Mouse (Mus musculus): ENCODE data around the gene Nckap1l. TPM values are rescaled to one million over a fixed set of nuclear protein-coding genes. Genes with fewer than 3 reads are reported as not detected.

Nckap1l gene
- total and polyA plus RNA-seq, 2 experiments from 2014 or later, result 1.7 to 4.5 TPM

DNA sequence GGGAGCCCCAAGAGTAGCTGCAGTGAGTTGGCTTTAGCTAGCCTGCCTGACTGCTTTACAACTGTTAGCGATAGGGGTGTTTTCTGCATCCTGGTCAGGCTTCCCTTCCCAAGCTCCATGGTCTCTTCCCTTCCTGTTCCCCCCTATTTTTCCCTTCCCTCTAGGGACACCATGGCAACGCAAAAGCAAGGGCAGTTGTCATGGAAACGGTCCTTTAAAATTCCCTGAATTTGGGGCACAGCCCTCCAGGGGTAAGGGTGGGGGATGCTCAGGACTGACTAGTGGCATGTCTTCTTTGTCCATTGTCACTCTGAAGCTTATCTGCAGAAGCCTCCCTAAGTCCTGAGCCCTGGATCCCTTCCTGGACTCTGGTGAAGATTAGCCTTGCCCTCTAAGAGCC lies 69.6 kb downstream of the Nckap1l start:
- TF ChIP-seq CTCF (IDR thresholded peaks at IDR 0.05; ENCODE audit: low read depth), result no peak
- no peaks in the 10 kb centered on the region for H3K27me3 ChIP-seq (ENCODE audit: insufficient read depth, low read length)
- no peak overlapping the region for H3K4me2 ChIP-seq (ENCODE audit: low read depth)
- DNase-seq (peak; percentile 68), ATAC-seq (peak; percentile 42)
- peaks cover 19% of the 10 kb centered on the region for H3K4me1 ChIP-seq (ENCODE audit: insufficient read depth)
- peaks cover 34% of the 10 kb centered on the region for H3K36me3 ChIP-seq (ENCODE audit: insufficient read depth)
- H3K27ac ChIP-seq (ENCODE audit: low read depth, low read length), result peak overlapping the region; percentile 73
- WGBS, result 28% methylated on average over 3 of the region's 3 CpGs
- H3K9me3 ChIP-seq (ENCODE audit: low read length), result no peaks in the 10 kb centered on the region
- H3K4me3 ChIP-seq (ENCODE audit: low read depth, low read length), result no peak overlapping the region
- H3K9ac ChIP-seq, result no peak overlapping the region

GRCm38 (mm10) chr15:103530372-103530771 lies 76.8 kb downstream of the Nckap1l start:
- H3K4me1 ChIP-seq (ENCODE audit: insufficient read depth), result no peaks in the 10 kb centered on the region
- ATAC-seq (peak; percentile 87), DNase-seq (peak; percentile 88)
- H3K36me3 ChIP-seq (ENCODE audit: insufficient read depth), result peaks cover 29% of the 10 kb centered on the region
- peak overlapping the region; percentile 45 for H3K27ac ChIP-seq (ENCODE audit: low read depth, low read length)
- H3K9ac ChIP-seq, result no peak overlapping the region
- H3K4me3 ChIP-seq (ENCODE audit: low read depth, low read length), result no peak overlapping the region
- H3K9me3 ChIP-seq (ENCODE audit: low read length), result no peaks in the 10 kb centered on the region
- 6% methylated on average over 5 of the region's 5 CpGs for WGBS
- no peaks in the 10 kb centered on the region for H3K27me3 ChIP-seq (ENCODE audit: insufficient read depth, low read length)
- no peak overlapping the region for H3K4me2 ChIP-seq (ENCODE audit: low read depth)
- TF ChIP-seq CTCF (IDR thresholded peaks at IDR 0.05; ENCODE audit: low read depth), result peak; percentile 96

DNA sequence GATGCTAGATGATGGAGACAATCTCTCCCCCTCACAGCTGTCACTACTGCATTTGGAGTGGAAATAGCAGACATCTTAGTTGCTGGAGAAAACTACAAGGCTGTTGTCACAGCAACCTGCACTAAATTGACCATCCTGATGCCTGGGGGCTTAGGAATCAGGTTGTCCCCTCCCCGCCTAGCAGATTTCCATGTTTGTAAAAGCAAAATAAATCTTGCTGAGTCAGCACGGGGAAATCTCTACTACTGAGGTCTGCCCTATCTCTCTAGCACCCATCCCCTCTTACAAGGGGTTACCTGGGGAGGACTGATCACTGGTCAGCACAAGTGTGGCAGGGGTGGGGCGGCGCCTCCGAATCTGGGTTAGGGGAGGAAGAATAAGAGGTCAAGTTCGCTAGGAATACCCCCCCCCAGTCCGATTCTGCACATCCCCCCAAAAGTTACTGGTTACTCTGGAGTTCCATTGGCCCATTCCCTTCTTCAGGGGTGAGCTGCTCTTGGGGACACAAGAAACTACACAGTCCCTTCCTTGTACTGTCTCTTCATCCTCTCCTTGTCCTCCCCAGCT lies 80.5 kb downstream of the Nckap1l start:
- DNase-seq, result no peak

GRCm38 (mm10) chr15:103535030-103535429 lies 81.4 kb downstream of the Nckap1l start:
- TF ChIP-seq CTCF (IDR thresholded peaks at IDR 0.05; ENCODE audit: low read depth), result no peak
- DNase-seq, result no peak
- no peak overlapping the region for H3K4me3 ChIP-seq (ENCODE audit: low read depth, low read length)
- peaks cover 9% of the 10 kb centered on the region; the same call in 1 of the 2 replicates for H3K36me3 ChIP-seq (ENCODE audit: insufficient read depth)
- no peak for ATAC-seq
- no peaks in the 10 kb centered on the region for H3K9me3 ChIP-seq (ENCODE audit: low read length)
- H3K27ac ChIP-seq (ENCODE audit: low read depth, low read length), result no peak overlapping the region
- no peaks in the 10 kb centered on the region for H3K27me3 ChIP-seq (ENCODE audit: insufficient read depth, low read length)
- H3K9ac ChIP-seq, result 0 out of 2 replicates have a peak overlapping the region, but pooled peaks have one; percentile 1
- WGBS, result 69% methylated on average over 2 of the region's 2 CpGs
- H3K4me1 ChIP-seq (ENCODE audit: insufficient read depth), result no peaks in the 10 kb centered on the region
- H3K4me2 ChIP-seq (ENCODE audit: low read depth), result no peak overlapping the region

More for the DNA sequence above, 80.5 kb downstream of the Nckap1l start:
- H3K27me3 ChIP-seq (ENCODE audit: insufficient read depth, low read length), result no peaks in the 10 kb centered on the region
- WGBS, result 89% methylated on average over 7 of the region's 7 CpGs
- H3K9me3 ChIP-seq (ENCODE audit: low read length), result no peaks in the 10 kb centered on the region
- no peak overlapping the region for H3K27ac ChIP-seq (ENCODE audit: low read depth, low read length)
- no peak for TF ChIP-seq CTCF (IDR thresholded peaks at IDR 0.05; ENCODE audit: low read depth)
- H3K4me3 ChIP-seq (ENCODE audit: low read depth, low read length), result no peak overlapping the region
- no peak overlapping the region for H3K9ac ChIP-seq
- no peak overlapping the region for H3K4me2 ChIP-seq (ENCODE audit: low read depth)
- no peaks in the 10 kb centered on the region for H3K4me1 ChIP-seq (ENCODE audit: insufficient read depth)
- no peak for ATAC-seq
- H3K36me3 ChIP-seq (ENCODE audit: insufficient read depth), result peaks cover 11% of the 10 kb centered on the region

DNA sequence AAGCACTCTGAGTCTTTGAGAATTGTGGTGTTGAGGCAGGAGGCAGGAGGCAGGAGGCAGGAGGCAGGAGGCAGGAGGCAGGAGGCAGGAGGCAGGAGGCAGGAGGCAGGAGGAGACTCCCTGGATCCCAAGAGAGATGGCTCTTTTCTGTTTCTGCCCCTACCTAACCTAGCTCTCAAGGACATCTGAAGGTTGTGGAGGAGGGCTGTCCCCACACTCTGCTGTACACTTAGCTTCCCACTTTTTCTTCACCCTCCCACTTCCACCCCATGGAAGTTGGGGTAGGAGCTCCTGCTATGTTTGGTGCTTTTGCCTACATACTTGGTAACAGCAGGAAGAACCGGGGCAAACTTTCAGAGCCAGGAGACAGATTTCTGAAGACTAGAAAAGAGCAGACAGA lies 82.2 kb downstream of the Nckap1l start:
- DNase-seq (no peak), ATAC-seq (no peak)
- H3K4me2 ChIP-seq (ENCODE audit: low read depth), result no peak overlapping the region
- peaks cover 9% of the 10 kb centered on the region; the same call in 1 of the 2 replicates for H3K36me3 ChIP-seq (ENCODE audit: insufficient read depth)
- TF ChIP-seq CTCF (IDR thresholded peaks at IDR 0.05; ENCODE audit: low read depth), result no peak
- no peaks in the 10 kb centered on the region for H3K27me3 ChIP-seq (ENCODE audit: insufficient read depth, low read length)
- no peaks in the 10 kb centered on the region for H3K4me1 ChIP-seq (ENCODE audit: insufficient read depth)
- no peaks in the 10 kb centered on the region for H3K9me3 ChIP-seq (ENCODE audit: low read length)
- 81% methylated on average over 1 of the region's 1 CpGs for WGBS
- H3K27ac ChIP-seq (ENCODE audit: low read depth, low read length), result no peak overlapping the region
- no peak overlapping the region for H3K4me3 ChIP-seq (ENCODE audit: low read depth, low read length)
- H3K9ac ChIP-seq, result no peak overlapping the region

DNA sequence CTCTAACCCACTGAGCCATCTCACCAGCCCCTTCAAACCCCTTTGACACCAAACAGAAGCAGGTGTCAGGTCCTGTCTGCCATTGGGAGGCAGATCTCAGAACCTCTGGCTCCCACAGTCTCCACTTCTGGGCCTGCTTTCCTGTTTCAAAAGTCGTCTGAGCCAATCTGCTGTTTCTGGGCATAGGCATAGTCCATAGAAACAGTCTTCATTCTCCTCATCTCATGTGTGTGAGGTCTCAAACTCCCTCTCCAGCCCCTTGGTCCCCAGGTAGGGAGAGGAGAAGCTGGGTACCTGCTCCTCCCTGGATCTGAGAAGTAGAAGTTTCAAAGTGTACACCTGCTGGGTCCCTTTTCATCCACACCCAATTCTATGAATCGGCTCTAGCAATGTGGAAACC lies 82.9 kb downstream of the Nckap1l start:
- no peaks in the 10 kb centered on the region for H3K4me1 ChIP-seq (ENCODE audit: insufficient read depth)
- H3K4me3 ChIP-seq (ENCODE audit: low read depth, low read length), result peak overlapping the region; percentile 80
- peak overlapping the region; percentile 67 for H3K4me2 ChIP-seq (ENCODE audit: low read depth)
- H3K27me3 ChIP-seq (ENCODE audit: insufficient read depth, low read length), result no peaks in the 10 kb centered on the region
- TF ChIP-seq CTCF (IDR thresholded peaks at IDR 0.05; ENCODE audit: low read depth), result no peak
- peak overlapping the region; percentile 86 for H3K9ac ChIP-seq
- 4% methylated on average over 2 of the region's 2 CpGs for whole genome bisulfite sequencing
- peak overlapping the region; percentile 75 for H3K27ac ChIP-seq (ENCODE audit: low read depth, low read length)
- ATAC-seq (no peak), DNase-seq (no peak)
- H3K36me3 ChIP-seq (ENCODE audit: insufficient read depth), result peaks cover 9% of the 10 kb centered on the region; the same call in 1 of the 2 replicates
- no peaks in the 10 kb centered on the region for H3K9me3 ChIP-seq (ENCODE audit: low read length)

DNA sequence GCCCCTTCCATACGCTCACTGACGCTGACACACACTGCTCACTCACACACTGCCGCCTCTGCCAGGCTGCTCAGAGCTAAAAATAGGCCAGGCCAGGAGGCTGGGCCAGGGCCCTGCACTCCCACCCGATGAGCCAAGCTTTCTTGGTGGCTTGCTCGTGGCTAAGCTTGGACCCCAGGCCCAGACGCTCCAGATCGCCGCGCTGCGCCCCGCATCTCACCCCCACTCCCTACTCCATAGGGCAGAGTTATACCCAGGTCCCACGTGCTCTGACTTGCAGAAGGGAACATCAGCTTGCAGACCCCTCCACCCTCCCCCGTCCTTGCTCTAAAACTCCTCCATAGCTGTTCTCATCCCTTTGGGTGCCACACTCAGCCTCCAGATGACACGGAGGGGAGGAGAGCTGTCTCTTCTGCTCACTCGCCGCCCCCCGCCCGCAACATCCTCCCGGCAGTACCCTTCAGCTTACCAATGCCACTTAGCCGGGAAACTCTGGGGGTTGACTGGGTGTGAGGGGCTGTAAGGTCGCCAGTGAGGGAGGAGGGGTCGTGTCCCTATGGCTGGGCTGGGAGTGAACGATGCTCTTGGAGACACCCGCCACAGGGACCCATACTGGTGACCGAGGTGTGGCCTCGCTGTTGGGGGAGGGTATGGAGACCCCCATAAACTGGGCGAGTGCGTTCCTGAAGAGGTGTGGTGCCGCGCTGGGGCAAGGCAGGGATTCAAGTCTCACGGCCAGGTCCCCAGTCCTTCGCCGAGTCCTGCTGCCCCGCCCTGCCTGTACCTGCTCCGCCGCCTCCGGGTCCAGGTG lies 83.6 kb downstream of the Nckap1l start:
- Histone ChIP-seq H3K9ac (peak overlapping the region; percentile 86), H3K36me3 (ENCODE audit: insufficient read depth) (peaks cover 5% of the 10 kb centered on the region; the same call in 1 of the 2 replicates), H3K9me3 (ENCODE audit: low read length) (no peaks in the 10 kb centered on the region), H3K4me2 (ENCODE audit: low read depth) (peak overlapping the region; percentile 67), H3K4me1 (ENCODE audit: insufficient read depth) (no peaks in the 10 kb centered on the region), H3K27ac (ENCODE audit: low read depth, low read length) (peak overlapping the region; percentile 75), H3K27me3 (ENCODE audit: insufficient read depth, low read length) (no peaks in the 10 kb centered on the region), H3K4me3 (ENCODE audit: low read depth, low read length) (peak overlapping the region; percentile 80)
- peak; percentile 65 for DNase-seq
- ATAC-seq, result peak; percentile 80
- 1% methylated on average over 37 of the region's 37 CpGs for WGBS
- no peak for TF ChIP-seq CTCF (IDR thresholded peaks at IDR 0.05; ENCODE audit: low read depth)
